Mouse (Mus musculus): ENCODE results near the gene Tnks1bp1.
A peak's percentile ranks its signal among the peaks of the same experiment; 100 is the strongest.

Tnks1bp1 gene

DNA sequence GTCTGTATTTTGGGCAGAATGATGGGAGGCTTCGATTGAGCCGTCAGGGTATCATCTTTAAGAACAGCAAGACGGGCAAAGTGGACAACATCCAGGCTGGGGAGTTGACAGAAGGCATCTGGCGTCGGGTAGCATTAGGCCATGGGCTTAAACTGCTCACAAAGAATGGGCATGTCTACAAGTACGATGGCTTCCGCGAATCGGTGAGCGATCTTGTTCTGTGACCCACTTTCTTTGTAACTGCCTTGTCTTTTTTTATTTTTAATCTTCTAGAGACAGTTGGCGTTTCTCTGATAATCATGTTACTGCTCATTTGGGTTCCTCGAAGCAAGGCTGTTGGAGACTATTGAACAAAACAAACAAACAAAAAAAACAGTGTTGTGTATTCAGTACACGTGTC, 9.5 kb upstream of the Tnks1bp1 start:
- DNase-seq (ENCODE audit: low read depth, low spot score), result no peak

DNA sequence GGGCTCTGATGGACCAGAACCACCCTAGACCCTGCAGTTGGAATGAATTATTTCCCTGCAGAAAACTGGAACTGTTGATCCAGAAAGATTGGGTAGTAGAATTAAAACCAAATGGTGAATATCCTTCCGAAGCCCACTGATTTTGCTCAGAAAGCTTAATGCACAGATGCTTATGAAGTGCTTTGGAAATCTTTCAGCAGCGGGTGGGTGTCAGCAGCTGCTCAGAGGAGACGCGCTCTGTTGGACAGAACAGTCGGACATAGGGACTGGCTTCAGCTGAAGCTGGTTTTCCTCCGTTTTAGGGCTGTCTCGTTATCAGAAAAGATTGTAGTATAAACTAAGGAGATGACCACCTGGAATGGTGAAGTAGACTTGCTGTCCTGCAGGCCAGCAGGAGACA, 4.2 kb upstream of the Tnks1bp1 start:
- DNase-seq (ENCODE audit: low read depth, low spot score), result no peak

GRCm38 (mm10) chr2:85046222-85046621, 1.6 kb upstream of the Tnks1bp1 start:
- no peak for DNase-seq (ENCODE audit: low read depth, low spot score)

DNA sequence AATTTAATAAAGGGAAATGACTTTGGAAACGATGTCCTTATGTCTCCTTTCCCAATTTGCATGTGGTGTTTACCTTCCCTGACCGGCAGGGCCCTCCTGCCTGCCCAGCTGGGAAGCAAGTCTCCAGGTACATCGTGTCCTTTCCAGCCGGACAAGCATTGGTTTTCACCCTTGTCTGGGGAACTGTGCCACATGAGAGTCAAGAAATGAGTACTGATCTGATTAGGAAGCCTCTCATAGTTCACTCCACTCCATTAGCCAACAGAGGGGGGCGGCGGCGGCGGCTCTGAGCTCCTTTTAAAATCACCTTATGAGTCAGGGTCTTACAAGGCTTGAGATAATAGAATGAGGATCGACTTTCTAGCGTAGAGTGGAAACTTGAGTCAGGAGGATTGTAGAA, 741 bp upstream of the Tnks1bp1 start:
- no peak for DNase-seq (ENCODE audit: low read depth, low spot score)

- peak; percentile 71 for DNase-seq (ENCODE audit: low read depth, low spot score)
Observed at GRCm38 (mm10) chr2:85048168-85048751, 438 bp downstream of the Tnks1bp1 start.

DNA sequence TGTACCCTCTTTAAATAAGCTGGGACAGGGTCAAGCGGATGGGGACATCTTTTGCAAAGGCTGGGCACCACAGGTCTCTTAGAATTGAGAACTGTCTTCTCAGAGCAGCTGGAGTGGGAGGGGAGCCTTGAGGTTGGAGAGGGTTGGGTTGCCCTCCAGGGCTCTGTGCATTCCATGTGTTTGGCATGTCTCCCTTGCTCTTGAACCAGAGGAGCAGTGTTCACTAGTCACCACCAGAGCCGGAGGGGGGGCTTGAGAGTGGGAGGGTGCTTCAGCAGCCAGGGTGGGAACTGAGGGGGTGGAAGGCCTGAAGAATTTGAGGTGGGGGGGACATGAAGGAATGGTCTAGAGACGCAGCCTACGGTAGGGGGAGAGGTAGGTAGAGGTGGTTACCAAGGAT, 1.5 kb downstream of the Tnks1bp1 start:
- DNase-seq (ENCODE audit: low read depth, low spot score), result no peak

- peak; percentile 74 for DNase-seq (ENCODE audit: low read depth, low spot score)
Observed at GRCm38 (mm10) chr2:85050001-85050634, 2.3 kb downstream of the Tnks1bp1 start.

- DNase-seq (ENCODE audit: low read depth, low spot score), result no peak
Observed at GRCm38 (mm10) chr2:85050746-85051145, 2.9 kb downstream of the Tnks1bp1 start.

DNA sequence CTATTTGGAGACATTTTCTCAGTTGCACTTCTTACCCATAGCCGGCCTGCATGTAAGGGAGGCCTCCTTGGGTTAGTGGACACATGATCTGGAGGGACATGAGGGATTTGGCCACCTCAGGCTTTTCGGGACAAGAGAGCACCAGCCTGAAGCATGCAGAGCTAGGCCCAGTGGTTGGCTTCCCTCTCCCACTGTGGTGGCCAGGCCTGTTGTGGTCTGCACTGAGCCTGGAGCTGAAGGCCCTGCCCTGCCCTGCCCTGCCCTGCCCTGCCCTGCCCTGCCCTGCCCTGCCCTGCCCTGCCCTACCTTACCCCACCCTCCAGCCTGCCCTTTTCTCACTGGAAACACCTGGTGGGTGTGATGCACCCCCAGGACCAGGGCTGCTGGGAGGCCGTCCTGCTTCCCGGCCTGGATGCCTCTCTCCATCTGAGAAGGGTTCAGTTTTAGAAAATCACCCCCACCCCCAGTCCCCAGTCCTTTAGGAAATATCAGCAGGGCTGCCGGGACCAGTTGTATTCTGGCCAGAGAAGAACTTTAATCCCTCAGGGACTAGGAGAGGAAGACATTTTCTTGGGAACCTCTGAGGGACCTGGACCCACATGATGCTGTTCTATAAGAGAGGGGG, 5.5 kb downstream of the Tnks1bp1 start:
- no peak for DNase-seq (ENCODE audit: low read depth, low spot score)

DNA sequence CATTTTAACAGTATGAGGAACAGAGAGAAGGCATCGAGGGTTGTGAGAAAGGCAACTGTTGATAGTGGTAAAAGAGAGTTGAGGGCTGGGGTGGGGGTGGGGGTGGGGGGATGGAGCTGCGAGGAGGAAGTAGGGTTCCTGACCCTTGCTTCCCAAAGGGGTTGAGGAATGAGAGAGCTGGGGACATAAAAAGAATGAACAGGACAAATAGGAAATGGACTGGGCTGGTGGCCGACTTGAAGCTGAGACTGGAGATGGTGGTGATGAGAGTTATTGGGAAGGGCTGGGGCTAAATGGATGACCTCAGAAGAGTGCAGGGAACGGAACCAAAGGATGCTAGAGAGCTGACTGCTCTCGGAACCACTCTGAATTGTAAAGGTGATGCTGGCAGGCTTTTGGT, 8.9 kb downstream of the Tnks1bp1 start:
- no peak for DNase-seq (ENCODE audit: low read depth, low spot score)

GRCm38 (mm10) chr2:85059677-85060076, 11.9 kb downstream of the Tnks1bp1 start:
- DNase-seq (ENCODE audit: low read depth, low spot score), result no peak

- DNase-seq (ENCODE audit: low read depth, low spot score), result no peak
Observed at GRCm38 (mm10) chr2:85060591-85061060, 12.8 kb downstream of the Tnks1bp1 start.

DNA sequence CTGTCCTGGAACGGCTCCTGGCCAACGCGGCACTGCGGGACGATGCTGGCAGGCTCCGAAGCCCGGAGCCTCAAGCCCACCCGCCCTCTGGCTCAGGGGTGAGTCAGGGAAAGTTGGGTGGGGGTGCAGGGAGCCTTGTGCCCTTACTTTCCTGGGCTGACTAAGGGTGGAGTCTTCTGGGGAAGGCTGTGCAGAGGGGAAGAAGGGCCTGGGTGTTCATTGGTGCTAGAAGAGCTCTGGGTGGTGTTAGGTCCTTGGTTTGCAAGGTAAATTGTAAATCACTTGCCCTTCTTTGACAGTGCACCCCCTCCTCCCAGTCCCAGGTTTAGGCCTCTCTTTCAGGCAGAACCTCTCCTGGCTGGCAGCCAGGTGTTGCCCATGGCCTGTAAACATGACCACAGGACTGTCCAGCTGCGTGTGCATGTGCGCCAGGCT, 13.3 kb downstream of the Tnks1bp1 start:
- DNase-seq (ENCODE audit: low read depth, low spot score), result no peak

GRCm38 (mm10) chr2:85065141-85065875, 17.5 kb downstream of the Tnks1bp1 start:
- DNase-seq (ENCODE audit: low read depth, low spot score), result no peak

DNA sequence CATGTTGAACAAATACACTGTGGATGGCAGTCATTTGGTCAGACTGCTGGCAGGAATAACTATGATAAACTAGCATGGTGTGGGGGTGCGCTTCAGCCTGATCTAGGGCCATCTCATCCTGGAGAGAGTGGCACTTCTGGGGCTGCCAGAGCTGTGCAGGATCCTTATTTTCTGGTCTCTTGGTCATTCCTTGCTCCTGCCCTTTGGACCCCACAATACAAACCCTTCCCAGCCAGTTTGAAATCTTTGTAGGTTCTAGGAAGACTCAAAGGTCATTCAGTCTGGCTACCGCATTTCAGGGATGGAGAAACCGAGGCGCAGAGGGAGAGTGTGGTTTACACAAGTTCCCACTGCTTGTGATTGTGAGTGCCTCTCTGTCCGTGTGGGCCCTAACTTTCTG, 19.1 kb downstream of the Tnks1bp1 start:
- DNase-seq (ENCODE audit: low read depth, low spot score), result no peak

GRCm38 (mm10) chr2:85067903-85068625, 20.2 kb downstream of the Tnks1bp1 start:
- no peak for DNase-seq (ENCODE audit: low read depth, low spot score)

DNA sequence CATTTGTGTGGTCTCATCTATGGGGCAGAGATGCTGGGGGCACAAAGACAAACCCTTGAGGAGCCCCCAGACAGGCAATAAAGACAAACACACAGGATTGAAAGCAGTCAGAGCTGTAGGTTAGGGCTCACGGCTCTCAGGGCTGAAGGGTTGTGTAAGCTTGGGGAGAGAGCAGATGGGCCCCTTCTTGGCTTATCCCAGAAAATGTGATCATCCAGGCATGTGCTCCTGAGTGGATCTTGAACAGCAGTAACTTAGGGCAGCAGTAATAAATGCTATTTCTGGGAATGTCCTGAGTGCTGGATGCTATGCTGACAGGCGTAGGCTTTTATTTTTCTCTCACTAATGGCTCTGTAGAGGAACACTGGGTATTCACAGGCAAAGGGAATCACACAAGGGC, 20.8 kb downstream of the Tnks1bp1 start:
- no peak for DNase-seq (ENCODE audit: low read depth, low spot score)

GRCm38 (mm10) chr2:85070086-85070485, 22.3 kb downstream of the Tnks1bp1 start:
- no peak for DNase-seq (ENCODE audit: low read depth, low spot score)

- no peak for DNase-seq (ENCODE audit: low read depth, low spot score)
Observed at GRCm38 (mm10) chr2:85071921-85072320, 24.1 kb downstream of the Tnks1bp1 start.

DNA sequence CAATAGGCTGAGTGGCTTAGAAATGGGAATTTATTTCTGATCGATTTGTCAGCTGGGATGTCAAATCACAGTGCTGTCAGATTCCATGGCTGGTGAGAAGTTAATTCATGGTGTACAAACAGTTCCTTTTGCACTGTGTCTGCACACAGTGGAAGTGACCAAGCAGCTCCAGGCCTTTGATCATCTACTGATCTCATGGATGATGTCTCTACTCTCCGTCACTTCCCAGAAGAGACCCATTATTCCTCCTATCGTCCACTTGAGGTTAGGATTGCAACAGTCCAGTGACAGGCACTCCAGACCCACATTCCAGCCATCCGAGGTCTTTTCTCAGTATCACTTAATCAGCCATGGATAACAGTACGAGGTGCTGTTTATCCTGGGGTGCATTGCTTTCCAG, 25.9 kb downstream of the Tnks1bp1 start:
- no peak for DNase-seq (ENCODE audit: low read depth, low spot score)

GRCm38 (mm10) chr2:85088716-85089646, 41.2 kb downstream of the Tnks1bp1 start:
- no peak for DNase-seq (ENCODE audit: low read depth, low spot score)

Data from mesoderm, embryonic 11.5 days (tissue).